Mouse (Mus musculus): ENCODE measurements around the gene Gm11492. TPM values are rescaled to one million over a fixed set of nuclear protein-coding genes. Genes with fewer than 3 reads are reported as not detected.

Gm11492 gene
- polyA plus RNA-seq, 1 experiment, result not detected

DNA sequence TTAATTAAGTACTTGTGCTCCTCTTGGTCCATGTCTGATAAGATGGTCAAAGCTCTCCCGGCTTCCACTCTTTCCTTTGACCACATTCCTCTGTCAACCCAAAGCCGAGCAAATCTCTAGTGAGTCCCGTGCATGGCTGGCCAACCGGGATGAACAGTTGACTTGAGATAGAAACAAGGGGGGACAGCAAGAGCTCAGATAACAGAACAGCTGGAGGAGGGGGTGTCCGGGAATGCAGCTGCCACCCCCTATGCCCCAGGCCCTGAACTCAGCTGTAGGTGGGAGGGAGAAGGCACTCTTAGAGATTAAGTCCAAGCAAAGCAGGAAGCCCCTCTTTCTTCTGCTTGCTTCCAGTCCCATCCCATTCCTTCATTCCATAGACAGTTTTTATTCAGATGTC is 4.3 kb downstream of the Gm11492 start:
- Histone ChIP-seq H3K27me3 (replicated peaks; ENCODE audit: control insufficient read depth, insufficient read depth, low read length) (no peaks in the 10 kb centered on the region), H3K36me3 (ENCODE audit: control insufficient read depth, insufficient read depth, low read length) (no peaks in the 10 kb centered on the region), H3K4me1 (ENCODE audit: control insufficient read depth, insufficient read depth, low read length) (no peaks in the 10 kb centered on the region), H3K4me3 (ENCODE audit: insufficient read depth, low read depth, low read length) (no peak overlapping the region), H3K27ac (ENCODE audit: insufficient read depth, low read depth, low read length) (no peak overlapping the region)
- no peak for DNase-seq
- TF ChIP-seq CTCF (conservative IDR thresholded peaks at IDR 0.05; ENCODE audit: insufficient read depth, insufficient read length, low read depth, low read length) (no peak), POLR2A (IDR thresholded peaks at IDR 0.05; ENCODE audit: low read depth, low read length) (no peak)
- 43% methylated on average over 5 of the region's 5 CpGs for WGBS

DNA sequence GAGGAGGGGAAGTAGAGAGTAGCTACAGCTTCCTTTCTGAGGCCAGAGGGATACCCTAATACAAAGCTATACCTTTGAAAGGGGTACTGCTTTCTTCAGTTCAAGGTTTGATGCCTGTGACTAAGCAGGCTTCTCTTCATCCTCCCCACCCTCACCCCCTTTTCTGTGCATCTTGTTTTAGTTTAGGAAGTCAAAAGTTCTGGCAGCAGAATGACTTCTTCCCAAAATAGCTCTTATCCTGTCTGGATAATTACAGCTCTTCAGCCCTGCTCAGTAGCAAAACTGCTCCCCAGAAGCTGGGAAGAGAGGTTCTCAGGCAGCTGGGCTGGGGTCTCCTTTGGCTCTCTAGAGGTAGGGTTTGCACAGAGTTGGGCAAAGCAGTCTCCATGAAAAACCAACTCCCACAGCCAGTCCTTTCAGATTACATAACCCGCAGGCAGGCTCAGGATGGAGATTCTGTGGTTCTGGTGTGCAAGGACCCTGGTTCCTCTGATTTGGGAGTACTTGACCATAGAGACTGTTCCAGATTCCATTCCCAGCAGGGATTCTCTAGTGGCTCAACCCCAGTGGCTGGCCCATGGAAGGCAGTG is 5.0 kb downstream of the Gm11492 start:
- WGBS, result 94% methylated on average over 1 of the region's 1 CpGs
- Histone ChIP-seq H3K27ac (ENCODE audit: insufficient read depth, low read depth, low read length) (no peak overlapping the region), H3K4me1 (ENCODE audit: control insufficient read depth, insufficient read depth, low read length) (no peaks in the 10 kb centered on the region), H3K27me3 (replicated peaks; ENCODE audit: control insufficient read depth, insufficient read depth, low read length) (no peaks in the 10 kb centered on the region), H3K36me3 (ENCODE audit: control insufficient read depth, insufficient read depth, low read length) (no peaks in the 10 kb centered on the region), H3K4me3 (ENCODE audit: insufficient read depth, low read depth, low read length) (no peak overlapping the region)
- no peak for TF ChIP-seq POLR2A (IDR thresholded peaks at IDR 0.05; ENCODE audit: low read depth, low read length)
- no peak for TF ChIP-seq CTCF (conservative IDR thresholded peaks at IDR 0.05; ENCODE audit: insufficient read depth, insufficient read length, low read depth, low read length)
- DNase-seq, result no peak

- Histone ChIP-seq H3K27me3 (replicated peaks; ENCODE audit: control insufficient read depth, insufficient read depth, low read length) (no peaks in the 10 kb centered on the region), H3K36me3 (ENCODE audit: control insufficient read depth, insufficient read depth, low read length) (no peaks in the 10 kb centered on the region), H3K27ac (ENCODE audit: insufficient read depth, low read depth, low read length) (no peak overlapping the region), H3K4me3 (ENCODE audit: insufficient read depth, low read depth, low read length) (no peak overlapping the region), H3K4me1 (ENCODE audit: control insufficient read depth, insufficient read depth, low read length) (no peaks in the 10 kb centered on the region; the same call in 1 of the 2 replicates)
- no peak for TF ChIP-seq POLR2A (IDR thresholded peaks at IDR 0.05; ENCODE audit: low read depth, low read length)
- TF ChIP-seq CTCF (conservative IDR thresholded peaks at IDR 0.05; ENCODE audit: insufficient read depth, insufficient read length, low read depth, low read length), result no peak
- DNase-seq, result no peak
- 77% methylated on average over 7 of the region's 7 CpGs for WGBS
These were observed 7.3 kb downstream of the Gm11492 start for GRCm38 (mm10) chr11:87573751-87574150.

- no peak overlapping the region for H3K27ac ChIP-seq (ENCODE audit: insufficient read depth, low read depth, low read length)
- no peak for DNase-seq
- H3K4me3 ChIP-seq (ENCODE audit: insufficient read depth, low read depth, low read length), result no peak overlapping the region
- TF ChIP-seq POLR2A (IDR thresholded peaks at IDR 0.05; ENCODE audit: low read depth, low read length), result no peak
- no peak for TF ChIP-seq CTCF (conservative IDR thresholded peaks at IDR 0.05; ENCODE audit: insufficient read depth, insufficient read length, low read depth, low read length)
- no peaks in the 10 kb centered on the region for H3K36me3 ChIP-seq (ENCODE audit: control insufficient read depth, insufficient read depth, low read length)
- peaks cover under 1% of the 10 kb centered on the region; the same call in 1 of the 2 replicates for H3K4me1 ChIP-seq (ENCODE audit: control insufficient read depth, insufficient read depth, low read length)
- 57% methylated on average over 21 of the region's 21 CpGs for WGBS
- H3K27me3 ChIP-seq (replicated peaks; ENCODE audit: control insufficient read depth, insufficient read depth, low read length), result no peaks in the 10 kb centered on the region
These were observed 8.2 kb downstream of the Gm11492 start for GRCm38 (mm10) chr11:87574520-87575180.

DNA sequence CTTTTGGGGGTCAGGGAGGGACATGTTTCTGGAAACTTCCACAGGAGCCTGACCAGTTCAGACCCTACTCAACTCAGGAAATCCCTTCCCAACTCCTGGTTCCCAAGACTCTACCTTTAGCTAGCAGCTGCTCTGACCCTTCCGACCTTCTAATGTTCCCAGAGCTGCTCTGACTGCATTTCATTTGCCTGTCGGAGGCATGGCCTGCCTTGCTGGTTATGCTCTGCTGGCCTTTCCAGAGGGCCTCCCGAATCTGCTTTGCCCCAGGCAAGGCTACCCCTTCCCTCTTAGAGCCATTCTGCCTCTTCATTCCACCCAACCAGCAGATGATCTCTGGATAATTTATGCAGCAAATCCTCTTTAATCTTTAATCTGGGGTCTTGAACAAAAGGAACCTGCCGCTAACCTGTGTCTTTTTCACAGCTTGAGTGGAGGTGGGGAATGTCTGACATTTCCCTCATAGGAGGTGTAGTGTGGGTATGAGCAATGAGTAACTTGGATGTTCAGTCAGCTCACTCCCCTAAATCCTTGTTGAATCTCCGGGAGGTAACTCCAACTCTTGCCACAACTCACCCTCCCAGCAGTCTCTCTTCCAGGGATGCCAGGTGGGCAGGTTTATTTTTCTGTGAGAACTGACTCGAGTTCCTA is 11.3 kb downstream of the Gm11492 start:
- WGBS, result 18% methylated on average over 6 of the region's 6 CpGs
- H3K27ac ChIP-seq (ENCODE audit: insufficient read depth, low read depth, low read length), result peak overlapping the region; percentile 6
- TF ChIP-seq CTCF (conservative IDR thresholded peaks at IDR 0.05; ENCODE audit: insufficient read depth, insufficient read length, low read depth, low read length) (no peak), POLR2A (IDR thresholded peaks at IDR 0.05; ENCODE audit: low read depth, low read length) (no peak)
- DNase-seq, result peak; percentile 56
- H3K4me3 ChIP-seq (ENCODE audit: insufficient read depth, low read depth, low read length), result no peak overlapping the region
- peaks cover 2% of the 10 kb centered on the region; the same call in 1 of the 2 replicates for H3K4me1 ChIP-seq (ENCODE audit: control insufficient read depth, insufficient read depth, low read length)
- no peaks in the 10 kb centered on the region for H3K27me3 ChIP-seq (replicated peaks; ENCODE audit: control insufficient read depth, insufficient read depth, low read length)
- H3K36me3 ChIP-seq (ENCODE audit: control insufficient read depth, insufficient read depth, low read length), result no peaks in the 10 kb centered on the region

- TF ChIP-seq CTCF (conservative IDR thresholded peaks at IDR 0.05; ENCODE audit: insufficient read depth, insufficient read length, low read depth, low read length) (no peak), POLR2A (IDR thresholded peaks at IDR 0.05; ENCODE audit: low read depth, low read length) (no peak)
- 1% methylated on average over 40 of the region's 40 CpGs for WGBS
- Histone ChIP-seq H3K4me1 (ENCODE audit: control insufficient read depth, insufficient read depth, low read length) (peaks cover 2% of the 10 kb centered on the region; the same call in 1 of the 2 replicates), H3K27ac (ENCODE audit: insufficient read depth, low read depth, low read length) (peak overlapping the region; percentile 65), H3K27me3 (replicated peaks; ENCODE audit: control insufficient read depth, insufficient read depth, low read length) (no peaks in the 10 kb centered on the region), H3K36me3 (ENCODE audit: control insufficient read depth, insufficient read depth, low read length) (no peaks in the 10 kb centered on the region), H3K4me3 (ENCODE audit: insufficient read depth, low read depth, low read length) (peak overlapping the region; percentile 59)
- DNase-seq, result peak; percentile 80
These were observed 12.0 kb downstream of the Gm11492 start for GRCm38 (mm10) chr11:87578249-87578962.
